Mouse (Mus musculus) kidney, postnatal 0 days (tissue): Measurements from ENCODE around the gene Tank. TPM values are rescaled to one million over a fixed set of nuclear protein-coding genes. Genes with fewer than 3 reads are reported as not detected.

Experiments
- ATAC-seq: fragments of 200-750 bp; cut with Nextera tagmentation; replicated peaks from 2 replicates; pipeline ENCODE4 v1.8.0; 2017; ENCODE audit warnings: low read depth, moderate number of reproducible peaks, moderate TSS enrichment, moderate library complexity; ENCODE audit not compliant: low FRiP score
- DNase-seq: peaks from one replicate; pipeline ENCODE4 v3.0.0-alpha.2; 2016; ENCODE audit warnings: low spot score
- H3K27ac ChIP-seq: fragments of 300-500 bp; sonication (generic); 2 replicates; pipeline ENCODE4 v1.5.1; 2014; ENCODE audit warnings: mild to moderate bottlenecking
- H3K27me3 ChIP-seq: fragments of 300-500 bp; sonication (generic); 2 replicates; pipeline ENCODE4 v1.6.1; 2014; ENCODE audit warnings: low read length, mixed read lengths; ENCODE audit not compliant: insufficient read depth
- H3K36me3 ChIP-seq: fragments of 300-500 bp; sonication (generic); 2 replicates; pipeline ENCODE4 v1.6.1; 2014; ENCODE audit warnings: low read length, mixed read lengths; ENCODE audit not compliant: insufficient read depth
- H3K4me1 ChIP-seq: fragments of 300-500 bp; sonication (generic); replicated peaks from 2 replicates; pipeline ENCODE4 v1.6.1; 2014; ENCODE audit warnings: antibody characterized with exemption, low read length, mixed read lengths; ENCODE audit not compliant: insufficient read depth
- H3K4me2 ChIP-seq: fragments of 300-500 bp; sonication (generic); 2 replicates; pipeline ENCODE4 v1.6.1; 2014; ENCODE audit warnings: mild to moderate bottlenecking, low read length, moderate library complexity, mixed read lengths
- H3K4me3 ChIP-seq: fragments of 300-500 bp; sonication (generic); replicated peaks from 2 replicates; pipeline ENCODE4 v1.5.1; 2014; ENCODE audit warnings: low read depth, low read length
- H3K9ac ChIP-seq: fragments of 300-500 bp; sonication (generic); 2 replicates; pipeline ENCODE4 v1.6.1; 2014; ENCODE audit warnings: low read depth, low read length
- H3K9me3 ChIP-seq: fragments of 300-500 bp; sonication (generic); replicated peaks from 2 replicates; pipeline ENCODE4 v1.6.1; 2016; ENCODE audit warnings: low read length, inconsistent platforms, mixed read lengths
- CTCF ChIP-seq: IDR thresholded peaks from 2 replicates; pipeline ENCODE4 v1.5.1; 2016; ENCODE audit warnings: antibody characterized with exemption, low read depth, mild to moderate bottlenecking, moderate library complexity
- WGBS: fragments of 180-500 bp; shearing (Covaris S2); extraction: QIAGEN DNeasy Blood & Tissue Kit; methylation state at CpG from one replicate; pipeline ENCODE4 v1.1.7; 2014; 5-methylcytosine and 5-hydroxymethylcytosine counted together
- polyA plus RNA-seq: library from polyadenylated mRNA; unstranded; fragments of >200 nt; fragmentation: Nextera tagmentation; extraction: Ambion mirVana; gene quantifications from 2 replicates; pipeline ENCODE4 v1.2.1, GENCODE M21; 2015

Tank gene
- polyA plus RNA-seq, 1 experiment from 2014 or later: 21.9 TPM

GRCm38 (mm10) chr2:61577696-61578062 is 706 bp upstream of the Tank start:
- Histone ChIP-seq H3K4me3 (no peak overlapping the region), H3K36me3 (no peaks in the 10 kb centered on the region), H3K9ac (no peak overlapping the region), H3K27me3 (no peaks in the 10 kb centered on the region), H3K4me1 (no peaks in the 10 kb centered on the region), H3K9me3 (no peaks in the 10 kb centered on the region), H3K27ac (no peak overlapping the region), H3K4me2 (peak overlapping the region; percentile 5; the same call in 1 of the 2 replicates)
- WGBS: 50% methylated on average over 7 of the region's 7 CpGs
- no peak for ATAC-seq
- DNase-seq: no peak
- TF ChIP-seq CTCF: no peak

- WGBS: 49% methylated on average over 3 of the region's 3 CpGs
- Histone ChIP-seq H3K4me1 (no peaks in the 10 kb centered on the region), H3K4me2 (no peak overlapping the region), H3K9me3 (no peaks in the 10 kb centered on the region), H3K27ac (no peak overlapping the region), H3K9ac (no peak overlapping the region), H3K4me3 (no peak overlapping the region), H3K27me3 (no peaks in the 10 kb centered on the region), H3K36me3 (no peaks in the 10 kb centered on the region)
- TF ChIP-seq CTCF: no peak
- peak; percentile 47 for DNase-seq
- no peak for ATAC-seq
Observed at GRCm38 (mm10) chr2:61579501-61579990, 1.2 kb downstream of the Tank start.

- Histone ChIP-seq H3K27ac (no peak overlapping the region), H3K9ac (no peak overlapping the region), H3K4me1 (no peaks in the 10 kb centered on the region), H3K4me3 (no peak overlapping the region), H3K36me3 (no peaks in the 10 kb centered on the region), H3K27me3 (no peaks in the 10 kb centered on the region), H3K9me3 (no peaks in the 10 kb centered on the region), H3K4me2 (no peak overlapping the region)
- no peak for ATAC-seq
- TF ChIP-seq CTCF: no peak
- DNase-seq: no peak
- 84% methylated on average over 3 of the region's 3 CpGs for WGBS
Observed at GRCm38 (mm10) chr2:61580091-61580490, 1.7 kb downstream of the Tank start.

- ATAC-seq (no peak), DNase-seq (no peak)
- Histone ChIP-seq H3K9me3 (no peaks in the 10 kb centered on the region), H3K27me3 (no peaks in the 10 kb centered on the region), H3K27ac (no peak overlapping the region), H3K4me3 (no peak overlapping the region), H3K4me2 (no peak overlapping the region), H3K36me3 (no peaks in the 10 kb centered on the region), H3K9ac (no peak overlapping the region), H3K4me1 (no peaks in the 10 kb centered on the region)
- TF ChIP-seq CTCF: no peak
- WGBS: 69% methylated on average over 10 of the region's 10 CpGs
Observed at GRCm38 (mm10) chr2:61580555-61581080, 2.2 kb downstream of the Tank start.

GRCm38 (mm10) chr2:61582578-61583315 is 4.4 kb downstream of the Tank start:
- DNase-seq (no peak), ATAC-seq (no peak)
- 92% methylated on average over 5 of the region's 5 CpGs for WGBS
- Histone ChIP-seq H3K9ac (no peak overlapping the region), H3K4me2 (no peak overlapping the region), H3K4me3 (no peak overlapping the region), H3K27ac (no peak overlapping the region), H3K9me3 (no peaks in the 10 kb centered on the region), H3K27me3 (no peaks in the 10 kb centered on the region), H3K4me1 (no peaks in the 10 kb centered on the region), H3K36me3 (no peaks in the 10 kb centered on the region)
- no peak for TF ChIP-seq CTCF

GRCm38 (mm10) chr2:61585447-61585846 is 7.1 kb downstream of the Tank start:
- Histone ChIP-seq H3K4me1 (no peaks in the 10 kb centered on the region), H3K9ac (no peak overlapping the region), H3K27me3 (no peaks in the 10 kb centered on the region), H3K27ac (no peak overlapping the region), H3K9me3 (no peaks in the 10 kb centered on the region), H3K36me3 (no peaks in the 10 kb centered on the region), H3K4me2 (no peak overlapping the region), H3K4me3 (no peak overlapping the region)
- DNase-seq (no peak), ATAC-seq (no peak)
- 56% methylated on average over 1 of the region's 1 CpGs for WGBS
- TF ChIP-seq CTCF: no peak

GRCm38 (mm10) chr2:61586166-61586565 is 7.8 kb downstream of the Tank start:
- ATAC-seq (no peak), DNase-seq (no peak)
- Histone ChIP-seq H3K9me3 (no peaks in the 10 kb centered on the region), H3K36me3 (no peaks in the 10 kb centered on the region), H3K27me3 (no peaks in the 10 kb centered on the region), H3K27ac (no peak overlapping the region), H3K9ac (no peak overlapping the region), H3K4me3 (no peak overlapping the region), H3K4me1 (no peaks in the 10 kb centered on the region), H3K4me2 (no peak overlapping the region)
- WGBS: 92% methylated on average over 3 of the region's 3 CpGs
- no peak for TF ChIP-seq CTCF
